Mouse (Mus musculus) ES-Bruce4 (cell line): Measurements from ENCODE around the gene Itga8.

Experiments
- CTCF ChIP-seq: IDR thresholded peaks from one replicate; pipeline ENCODE4 v1.8.1; 2011; ENCODE audit warnings: low read depth, low read length
- EP300 ChIP-seq: IDR thresholded peaks from 2 replicates; pipeline ENCODE4 v1.6.1; 2011; ENCODE audit warnings: low read depth, low read length; ENCODE audit not compliant: insufficient read depth
- POLR2A ChIP-seq: IDR thresholded peaks from one replicate; pipeline ENCODE4 v1.8.1; 2011; ENCODE audit warnings: low read length; ENCODE audit not compliant: insufficient read depth

GRCm38 (mm10) chr2:12294060-12294459, 7.7 kb downstream of the Itga8 start:
- TF ChIP-seq POLR2A, result no peak
- TF ChIP-seq CTCF, result no peak
- no peak for TF ChIP-seq EP300
